Mouse (Mus musculus) heart, adult 18-20 months (tissue): Measurements from ENCODE around the gene Ankrd55. TPM values are rescaled to one million over a fixed set of nuclear protein-coding genes. Genes with fewer than 3 reads are reported as not detected.

Experiments used
- DNase-seq, 2 experiments: peaks; one replicate each; pipeline ENCODE4 v3.0.0; 2021 to 2022; ENCODE audit warnings: mixed read lengths in 1 of 2
- total RNA-seq, 2 experiments: library from RNA; stranded (reverse); gene quantifications; 2 replicates each; pipeline ENCODE4 v1.2.3; 2021

The Ankrd55 gene
- total RNA-seq, 2 experiments from 2014 or later = 1.3 to 2.3 TPM

GRCm38 (mm10) chr13:112381476-112381875 lies 93.2 kb downstream of the Ankrd55 start:
- DNase-seq = no peak

DNA sequence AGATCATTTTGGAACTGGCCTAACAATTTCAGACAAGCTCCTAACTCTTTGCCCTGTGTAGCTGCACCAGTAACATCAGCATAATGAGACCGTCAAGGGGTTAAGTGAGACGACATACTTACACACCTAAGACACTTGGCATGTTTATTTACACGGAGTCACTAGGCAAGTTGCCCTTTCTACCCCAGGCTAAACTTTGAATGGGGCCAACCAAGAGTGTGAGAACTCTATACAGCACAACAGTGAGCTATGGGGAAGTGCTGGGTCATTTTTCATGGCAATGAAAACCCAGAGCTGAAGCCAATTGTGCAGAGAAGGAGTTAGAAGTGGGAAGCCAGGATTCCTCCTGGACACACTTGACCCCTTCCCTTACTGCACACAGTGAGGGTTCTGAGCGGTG lies 94.2 kb downstream of the Ankrd55 start:
- no peak for DNase-seq

DNA sequence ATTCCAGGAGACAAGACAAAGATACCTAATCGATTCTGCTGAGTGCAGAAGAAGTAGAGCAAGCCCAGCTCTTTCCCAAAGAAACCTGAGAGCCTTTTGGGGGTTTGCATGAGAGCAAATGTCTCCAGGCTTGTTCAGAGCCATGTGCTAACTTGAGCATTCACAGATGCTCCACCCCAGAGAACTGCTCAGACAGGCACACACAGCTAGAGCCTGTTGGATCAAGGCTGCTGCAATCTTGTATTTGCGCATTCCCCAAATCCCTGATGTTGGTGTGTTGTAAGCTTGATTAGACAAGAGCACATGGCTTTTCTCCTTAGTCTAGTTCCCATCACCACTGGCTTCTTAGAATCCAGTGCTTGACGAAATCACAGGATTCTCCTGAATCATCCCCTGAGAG lies 94.7 kb downstream of the Ankrd55 start:
- peak; percentile 52 to 78 for DNase-seq

DNA sequence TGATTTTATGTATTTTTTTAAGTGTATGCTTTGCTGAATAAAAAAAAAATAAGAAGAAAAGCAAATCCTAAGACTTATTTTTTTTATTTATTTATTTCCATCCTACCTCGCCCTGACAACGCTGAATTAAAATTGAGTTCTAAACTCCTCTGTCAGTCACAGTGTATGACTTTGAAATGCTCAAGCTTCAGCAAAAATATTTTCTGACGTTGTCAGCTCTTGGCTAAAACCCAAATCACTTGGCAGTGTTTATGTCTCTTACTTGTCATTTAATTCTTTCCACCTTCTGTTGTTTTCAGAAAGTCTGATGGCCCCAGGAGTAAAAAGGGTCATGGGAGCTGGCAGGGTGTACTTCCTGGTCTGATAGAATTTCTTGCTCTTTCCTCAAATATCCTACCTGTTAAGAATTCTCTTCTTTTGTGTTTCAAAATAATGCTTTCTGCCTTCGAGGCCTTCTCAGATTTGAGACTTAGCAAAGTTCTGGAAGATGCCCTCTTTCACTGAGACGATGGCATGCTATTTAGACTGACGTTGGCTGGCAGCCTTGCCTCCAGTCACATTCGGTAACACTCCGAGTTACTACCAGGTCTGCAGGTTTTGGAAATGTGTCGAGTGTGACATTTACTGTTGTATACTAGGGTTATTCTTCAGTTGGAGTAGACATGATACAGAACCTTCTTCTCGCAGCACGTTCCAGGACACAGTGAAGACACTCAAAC lies 95.8 kb downstream of the Ankrd55 start:
- DNase-seq = peak in 1 of 2 experiments; percentile 36

DNA sequence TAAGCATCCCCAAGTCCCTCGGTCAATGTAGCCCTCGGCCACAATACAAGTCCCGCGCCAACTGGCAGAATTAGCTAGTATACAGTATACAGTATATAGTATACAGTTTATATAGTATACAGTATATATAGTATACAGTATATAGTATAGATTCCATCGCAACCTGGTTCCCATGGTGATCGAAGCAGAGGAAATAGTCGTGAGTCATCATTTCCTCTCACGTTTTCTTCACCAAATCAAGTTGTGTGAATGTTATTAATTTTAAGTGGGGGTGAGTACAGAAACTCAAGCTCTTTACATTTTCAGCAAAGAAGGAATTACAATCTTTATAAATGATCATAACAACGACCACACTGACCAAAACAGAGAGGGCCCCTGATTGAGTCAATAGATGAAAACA lies 96.8 kb downstream of the Ankrd55 start:
- DNase-seq = no peak

DNA sequence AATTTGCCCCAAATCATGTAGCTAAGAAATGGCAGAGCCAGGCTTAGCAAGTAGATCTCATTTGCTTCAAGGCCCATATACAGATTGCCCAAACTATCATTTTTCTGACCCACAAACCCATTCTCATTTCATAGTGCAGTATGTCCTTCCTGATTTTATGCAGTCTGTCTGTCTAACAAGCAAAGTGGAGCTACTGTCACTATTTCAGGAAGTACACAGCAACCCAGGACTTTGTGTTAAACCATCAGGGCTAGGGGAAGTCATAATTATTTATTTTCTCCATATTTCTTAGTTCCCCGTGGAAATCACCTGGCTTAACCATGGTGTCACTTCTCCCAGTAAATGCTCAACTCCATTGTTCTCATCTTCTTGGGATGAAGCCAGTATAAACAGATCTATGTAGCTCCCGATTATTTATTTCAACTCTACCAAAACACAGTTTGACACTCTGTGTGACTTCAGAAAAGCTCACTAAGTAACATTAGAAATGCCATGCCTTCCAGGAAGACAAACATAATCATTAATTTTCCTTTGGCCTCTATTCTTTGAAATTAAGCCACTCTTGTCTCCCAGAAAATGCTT lies 98.3 kb downstream of the Ankrd55 start:
- no peak for DNase-seq

DNA sequence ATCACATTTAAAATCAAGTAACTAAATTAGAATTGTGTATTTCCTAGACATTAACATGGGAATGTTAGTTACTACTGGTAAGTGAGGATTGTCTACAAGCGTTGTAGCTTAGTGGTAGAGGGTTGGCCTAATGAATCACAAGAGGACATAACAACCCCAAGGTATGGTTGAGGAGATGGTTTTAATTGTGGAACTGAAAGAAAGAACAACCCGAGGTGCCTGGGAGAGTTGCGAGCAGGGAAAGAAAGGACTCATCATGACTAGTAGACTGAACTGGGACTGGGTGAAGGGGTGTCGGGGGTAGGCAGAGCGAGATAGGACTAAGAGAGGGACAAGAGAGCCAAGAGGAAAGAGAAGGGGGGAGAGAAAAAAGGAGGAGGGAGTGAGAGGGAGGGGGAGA lies 99.0 kb downstream of the Ankrd55 start:
- DNase-seq = no peak

GRCm38 (mm10) chr13:112388176-112388575 lies 99.9 kb downstream of the Ankrd55 start:
- DNase-seq = no peak

DNA sequence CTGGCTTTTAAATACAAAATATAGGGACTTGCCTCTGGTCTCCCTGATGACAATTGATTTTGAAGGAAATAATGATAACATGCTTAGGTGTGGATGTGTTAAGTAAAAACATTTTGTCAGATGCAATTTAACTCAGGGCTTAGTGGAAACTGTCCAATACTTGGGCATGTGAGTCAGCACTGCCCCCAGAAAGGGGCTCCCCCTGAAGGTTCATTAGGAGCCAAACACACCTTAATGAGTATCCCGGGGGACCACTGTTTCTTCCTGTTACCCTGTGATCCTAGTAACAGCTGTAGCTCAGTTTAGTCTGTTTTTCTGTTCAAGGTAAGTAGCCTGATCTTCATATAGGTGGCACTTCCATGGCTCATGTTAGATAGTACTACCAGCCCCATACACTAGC lies 102.0 kb downstream of the Ankrd55 start:
- DNase-seq = no peak

DNA sequence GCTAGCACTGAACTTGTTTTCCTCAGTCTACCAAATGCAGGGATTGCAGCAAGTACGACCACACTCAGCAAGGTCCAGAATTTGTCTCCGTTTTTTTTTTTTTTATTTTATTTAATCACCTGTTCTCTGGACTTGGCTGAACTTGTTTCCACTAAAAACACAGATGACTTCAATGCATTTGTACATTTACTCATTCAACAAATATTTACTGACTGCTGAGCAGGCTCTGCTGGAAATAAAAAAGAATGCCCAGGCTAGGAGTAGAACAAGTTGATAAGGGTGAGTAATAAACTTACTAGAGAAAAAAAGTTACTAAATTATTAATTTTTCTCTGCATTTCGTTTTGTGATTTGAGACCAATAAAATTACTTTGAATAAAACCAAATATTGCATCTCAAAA lies 103.1 kb downstream of the Ankrd55 start:
- DNase-seq = no peak

- DNase-seq = no peak
Measured at GRCm38 (mm10) chr13:112393356-112393755, 105.1 kb downstream of the Ankrd55 start.

DNA sequence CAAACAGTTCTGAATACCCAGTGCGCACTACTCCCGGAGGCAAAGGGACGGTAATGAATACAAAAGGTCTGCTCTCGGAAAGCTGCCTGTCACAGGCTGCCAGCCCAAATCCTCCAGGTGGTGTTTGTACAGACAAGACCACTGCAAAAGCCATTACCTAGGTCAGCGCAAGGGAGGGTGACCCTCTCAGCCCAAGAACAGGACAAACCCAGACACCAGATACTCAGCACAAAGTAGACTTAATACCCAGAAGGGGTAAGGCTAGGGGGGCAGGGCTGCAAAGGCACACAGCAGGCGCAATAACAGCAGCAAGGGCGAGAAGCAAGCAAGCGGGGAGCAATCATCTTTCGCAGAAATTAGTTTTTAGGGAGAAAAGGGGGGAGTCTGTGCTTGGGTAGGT lies 106.0 kb downstream of the Ankrd55 start:
- DNase-seq = no peak

DNA sequence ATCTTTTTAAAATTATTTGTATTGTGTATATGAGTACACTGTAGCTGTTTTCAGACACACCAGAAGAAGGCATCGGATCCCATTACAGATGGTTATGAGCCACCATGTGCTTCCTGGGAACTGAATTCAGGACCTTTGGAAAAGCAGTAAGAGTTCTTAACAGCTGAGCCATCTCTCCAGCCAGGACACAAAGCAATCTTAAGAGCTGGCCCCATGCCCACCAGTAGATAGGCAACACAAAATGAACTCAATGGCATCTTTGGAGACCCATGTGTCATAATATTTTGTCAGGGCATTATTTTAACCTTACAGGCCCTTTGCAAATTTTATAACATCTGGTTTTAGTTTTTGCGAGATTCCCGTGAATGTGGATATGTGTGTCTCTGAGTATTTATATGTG lies 116.5 kb downstream of the Ankrd55 start:
- DNase-seq = peak in 1 of 2 experiments; percentile 44

GRCm38 (mm10) chr13:112405184-112405583 lies 116.9 kb downstream of the Ankrd55 start:
- peak in 1 of 2 experiments; percentile 53 for DNase-seq

DNA sequence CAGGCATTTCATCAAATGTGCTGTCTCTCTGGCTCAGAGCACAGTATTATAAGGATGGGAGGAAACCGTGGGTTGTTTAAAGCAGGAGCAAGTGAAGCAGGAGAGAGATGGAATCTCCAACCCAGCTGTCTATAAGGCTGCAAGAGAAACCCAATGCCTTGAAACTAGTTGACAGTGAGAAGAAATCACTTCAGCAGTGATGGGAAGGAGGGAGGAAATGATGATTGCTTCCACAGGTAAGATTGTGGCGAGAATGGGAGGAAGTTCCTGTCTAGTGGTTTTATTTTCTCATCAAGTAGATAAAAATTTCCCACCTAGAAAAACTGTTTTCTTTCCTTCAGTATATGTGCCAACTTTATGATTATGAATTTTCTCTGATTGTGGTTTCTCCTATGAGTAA lies 118.4 kb downstream of the Ankrd55 start:
- DNase-seq = no peak

DNA sequence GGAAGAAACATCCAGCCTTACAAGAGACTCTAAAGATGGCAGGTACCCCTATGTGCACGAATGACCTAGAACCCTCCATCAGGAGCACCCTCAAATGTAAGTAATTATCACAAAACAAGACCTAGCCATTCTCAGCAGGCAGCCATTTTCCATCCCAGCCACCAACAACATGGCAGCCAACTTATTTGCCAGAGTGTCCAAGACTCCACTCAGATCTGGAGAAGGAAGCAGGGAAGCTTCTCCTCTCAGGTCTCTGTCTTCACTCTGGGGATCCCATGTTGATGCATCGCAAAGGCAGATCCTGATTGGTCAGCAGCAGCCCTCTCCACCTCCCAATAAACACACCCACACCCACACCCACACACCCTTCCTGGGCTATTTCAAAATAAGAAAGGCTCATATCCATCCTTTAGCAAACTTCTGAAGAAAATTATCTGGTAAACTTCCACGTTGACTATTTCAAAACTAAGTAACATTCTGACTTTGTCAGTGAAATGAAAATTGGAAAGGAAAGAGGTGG lies 119.0 kb downstream of the Ankrd55 start:
- peak; percentile 37 to 50 for DNase-seq

GRCm38 (mm10) chr13:112407776-112408490 lies 119.7 kb downstream of the Ankrd55 start:
- DNase-seq = peak; percentile 51 to 67

GRCm38 (mm10) chr13:112408701-112409100 lies 120.5 kb downstream of the Ankrd55 start:
- no peak for DNase-seq

GRCm38 (mm10) chr13:112409331-112409730 lies 121.1 kb downstream of the Ankrd55 start:
- no peak for DNase-seq

DNA sequence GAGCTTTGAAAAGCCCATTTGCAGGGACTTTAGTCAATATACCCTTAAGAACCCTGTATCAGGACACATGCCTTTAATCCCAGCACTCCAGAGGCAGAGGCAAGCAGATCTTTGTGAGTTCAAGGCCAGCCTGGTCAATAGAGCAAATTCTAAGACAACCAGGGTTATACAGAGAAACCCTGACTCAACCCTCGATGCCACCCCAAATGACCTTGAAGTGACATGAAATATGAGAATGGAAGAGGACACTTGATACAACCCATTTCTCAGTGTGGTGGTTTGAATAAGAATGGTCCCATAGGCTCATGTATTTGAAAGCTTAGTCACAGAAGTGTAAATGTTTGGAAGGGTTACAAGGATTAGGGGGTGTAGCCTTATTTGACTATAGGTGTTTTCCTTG lies 121.6 kb downstream of the Ankrd55 start:
- no peak for DNase-seq

DNA sequence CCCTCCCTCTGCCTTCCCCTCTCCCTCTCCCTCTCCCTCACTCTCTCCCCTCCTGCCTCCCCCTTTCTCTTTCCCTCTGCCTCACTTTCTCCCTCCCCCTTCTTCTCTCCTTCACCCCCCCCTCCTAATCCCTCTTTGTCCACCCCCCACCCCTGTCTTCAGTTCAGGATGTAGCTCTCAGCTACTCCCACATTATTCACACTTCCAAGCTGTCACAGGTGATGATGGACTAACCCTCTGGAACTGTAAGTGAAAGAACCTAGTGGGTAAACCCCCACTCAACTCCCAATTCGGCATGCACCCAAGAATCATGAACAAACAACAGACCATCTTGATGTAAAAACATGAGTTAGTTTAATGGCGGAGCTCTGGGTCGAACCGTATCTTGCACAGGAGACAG lies 122.2 kb downstream of the Ankrd55 start:
- DNase-seq = no peak

DNA sequence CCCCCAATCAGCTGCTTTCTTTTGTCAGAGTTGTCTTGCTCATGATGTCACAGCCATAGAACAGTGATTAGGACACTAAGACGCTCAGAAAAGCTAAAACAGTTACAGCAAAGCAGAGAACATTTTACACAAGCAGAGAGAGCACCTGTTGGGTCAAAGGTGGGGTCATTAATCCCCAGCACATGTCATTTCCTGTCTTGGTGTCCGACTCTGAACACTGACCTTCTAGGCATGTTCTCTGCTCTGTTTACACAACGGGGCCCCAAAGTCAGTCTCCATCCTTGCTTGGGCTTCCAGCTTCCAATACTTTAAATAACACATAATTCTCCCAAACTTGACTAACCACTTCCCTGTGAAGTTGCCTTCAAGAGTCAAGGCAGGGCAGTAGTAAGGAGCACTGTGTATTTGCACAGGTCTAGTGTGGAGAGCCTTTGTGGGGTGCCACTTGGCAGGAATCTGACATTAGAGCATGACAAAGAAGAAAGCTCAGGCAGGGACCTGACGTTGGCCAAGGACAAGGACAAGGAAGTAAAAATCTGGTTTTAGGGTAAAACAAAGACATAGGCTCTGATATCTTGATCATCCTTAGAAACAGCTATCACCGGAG lies 123.1 kb downstream of the Ankrd55 start:
- DNase-seq = no peak

DNA sequence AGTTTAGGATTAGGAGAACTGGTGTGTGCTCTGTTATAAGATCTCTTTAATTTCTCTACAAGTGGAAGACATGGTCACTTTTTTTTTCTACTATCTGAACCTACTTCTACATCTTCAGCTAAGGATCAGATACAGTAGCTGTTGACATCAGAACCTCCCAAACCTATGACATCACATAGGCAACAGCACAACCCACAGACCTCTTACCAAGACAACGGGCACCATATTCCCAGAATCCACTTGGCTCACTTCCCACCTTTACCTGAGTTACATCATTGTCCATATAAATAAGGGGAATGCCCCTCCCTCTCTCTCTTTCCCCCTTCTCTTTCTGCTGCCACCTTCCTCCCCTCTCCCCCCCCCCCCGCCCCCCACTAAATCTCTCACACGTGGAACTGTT lies 124.0 kb downstream of the Ankrd55 start:
- no peak for DNase-seq
